Mouse (Mus musculus) spleen, postnatal 10 days (tissue): ENCODE results near the gene Pik3cd.

Experiments
- DNase-seq, 2 experiments: peaks; one replicate each; pipeline ENCODE4 v3.0.0; 2021 to 2022; ENCODE audit warnings: low spot score in 2 of 2

The Pik3cd gene

DNA sequence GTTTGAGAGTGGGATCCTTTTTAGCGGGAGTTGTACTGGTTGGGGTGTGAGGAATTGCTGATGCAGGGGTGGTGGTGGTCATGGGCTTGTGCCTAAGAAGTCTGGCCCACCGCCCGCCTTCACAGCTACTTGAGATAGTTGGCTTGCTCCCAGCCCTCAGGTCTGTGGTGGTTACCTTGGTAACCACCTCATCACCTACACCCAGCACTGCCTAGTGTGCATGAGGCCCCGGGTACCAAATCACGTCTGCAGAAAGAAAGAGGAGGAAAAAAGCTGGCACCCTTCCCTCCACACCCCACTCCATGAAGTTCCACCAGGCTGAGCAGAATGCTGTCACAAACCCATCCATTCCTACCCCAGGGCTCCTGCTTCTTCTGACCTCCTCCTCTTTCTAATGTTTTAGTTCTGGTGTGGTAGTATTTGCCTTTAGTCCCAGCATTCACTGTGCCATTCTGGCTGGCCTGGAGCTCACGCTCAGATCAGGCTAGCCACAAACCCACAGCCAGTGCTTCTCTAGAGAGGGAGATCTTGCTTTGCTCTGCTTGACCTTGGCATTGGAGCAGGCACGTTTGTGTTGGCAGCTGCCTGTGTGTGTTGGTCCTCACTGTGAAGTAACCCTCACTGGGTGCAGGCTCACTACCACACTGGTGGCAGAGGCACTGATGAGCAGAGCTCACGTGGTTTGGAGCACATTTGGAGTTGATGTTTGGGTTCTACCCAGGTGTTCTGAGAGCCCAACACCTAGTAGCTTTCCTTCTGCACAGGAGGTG lies 92.9 kb downstream of the Pik3cd start:
- DNase-seq: no peak

DNA sequence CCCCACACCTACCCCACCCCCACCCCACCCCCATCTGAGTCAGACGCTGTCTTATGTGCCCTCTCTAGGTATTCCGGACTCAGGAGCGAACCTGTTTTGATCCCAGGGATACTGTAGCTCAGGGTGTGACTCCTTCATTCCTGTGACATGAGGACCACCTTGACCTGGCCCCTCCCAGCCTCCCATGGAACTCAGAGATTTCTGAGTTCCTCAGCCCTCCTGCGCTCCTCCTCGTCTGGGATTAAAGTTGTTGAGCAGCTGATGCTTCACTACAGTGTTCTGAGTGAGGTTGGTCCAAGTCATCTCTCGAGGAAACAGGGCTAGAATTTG lies 94.1 kb downstream of the Pik3cd start:
- DNase-seq: no peak

DNA sequence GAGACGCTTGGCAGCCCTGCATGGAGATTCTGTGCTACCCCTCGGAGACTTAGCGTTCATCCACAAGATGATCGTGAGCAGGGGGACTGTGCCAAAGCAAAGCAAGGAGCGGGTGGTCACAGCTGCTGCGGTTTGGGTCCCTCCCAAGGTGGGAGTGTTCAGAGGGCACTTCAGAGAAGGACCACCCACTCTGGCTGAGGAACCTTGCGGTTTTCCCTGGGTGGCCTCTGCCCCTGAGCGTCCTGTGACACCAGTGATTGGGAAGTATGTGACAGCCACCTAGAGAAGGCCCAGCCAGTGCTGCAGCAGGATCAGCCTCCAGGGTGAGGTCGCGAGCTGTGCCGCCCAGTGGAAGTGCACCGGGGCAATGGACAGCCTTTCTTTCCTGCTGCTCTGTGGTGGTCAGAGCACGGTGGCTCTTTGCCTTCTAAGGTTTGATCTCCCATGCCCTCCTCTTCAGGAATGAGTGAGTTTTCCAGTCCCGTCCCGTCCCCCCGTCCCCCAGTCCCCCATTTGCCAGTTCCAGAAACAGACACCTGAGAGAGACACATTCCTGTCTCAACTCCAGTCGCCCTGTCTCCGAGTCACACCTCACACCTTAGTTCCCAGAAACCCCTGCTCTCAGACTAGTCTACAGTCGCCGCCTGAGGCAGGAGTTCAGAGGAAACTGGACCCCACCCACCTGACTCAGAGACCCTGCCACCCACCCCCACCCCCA lies 94.6 kb downstream of the Pik3cd start:
- DNase-seq: no peak

DNA sequence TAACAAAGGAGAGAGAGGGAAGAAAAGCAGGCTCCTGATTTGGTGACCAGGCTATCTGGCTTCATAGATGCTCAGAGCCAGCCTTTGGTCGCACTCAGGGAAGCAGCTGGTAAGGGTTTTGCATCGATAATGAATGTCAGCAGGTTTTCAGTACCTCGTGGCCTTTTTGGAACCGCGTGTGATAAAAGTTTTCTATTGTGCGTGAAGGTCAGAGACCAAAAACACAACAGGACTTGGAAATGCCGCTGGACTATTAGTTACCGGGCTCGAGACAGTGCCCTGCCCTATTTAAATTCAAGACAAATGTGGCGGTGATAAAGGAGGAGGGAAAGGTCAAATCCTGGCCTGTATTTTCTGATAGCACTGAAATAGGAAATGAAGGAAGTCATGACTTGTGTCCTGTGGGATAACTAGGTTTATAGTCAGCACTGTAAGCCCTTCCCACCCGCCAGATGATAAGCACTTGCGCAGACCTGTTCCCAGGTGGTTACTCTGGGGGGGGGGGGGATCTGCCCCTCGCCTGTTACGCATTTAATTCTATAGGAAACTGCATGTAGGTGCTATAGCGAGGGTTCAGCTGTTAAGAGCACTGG lies 95.5 kb downstream of the Pik3cd start:
- DNase-seq: no peak

DNA sequence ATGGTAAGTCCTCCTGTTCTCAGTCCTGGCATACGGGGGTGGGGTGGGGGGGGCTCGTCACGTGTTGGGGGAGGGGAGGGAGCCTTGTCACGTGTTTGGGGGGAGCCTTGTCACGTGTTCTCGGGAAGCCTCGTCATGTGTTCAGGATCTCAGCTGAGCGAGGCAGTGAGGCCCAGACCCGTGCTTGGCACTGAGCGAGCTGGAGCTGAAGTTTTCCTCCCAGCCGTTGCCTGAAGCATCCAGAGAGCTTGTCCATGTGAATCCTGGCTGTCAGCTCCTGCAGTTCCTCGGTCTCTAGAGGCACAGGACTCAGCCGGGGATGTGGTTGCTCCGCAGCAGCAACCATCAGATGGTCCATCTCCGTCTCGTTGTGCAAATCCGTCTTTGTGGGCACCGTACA lies 96.3 kb downstream of the Pik3cd start:
- no peak for DNase-seq

DNA sequence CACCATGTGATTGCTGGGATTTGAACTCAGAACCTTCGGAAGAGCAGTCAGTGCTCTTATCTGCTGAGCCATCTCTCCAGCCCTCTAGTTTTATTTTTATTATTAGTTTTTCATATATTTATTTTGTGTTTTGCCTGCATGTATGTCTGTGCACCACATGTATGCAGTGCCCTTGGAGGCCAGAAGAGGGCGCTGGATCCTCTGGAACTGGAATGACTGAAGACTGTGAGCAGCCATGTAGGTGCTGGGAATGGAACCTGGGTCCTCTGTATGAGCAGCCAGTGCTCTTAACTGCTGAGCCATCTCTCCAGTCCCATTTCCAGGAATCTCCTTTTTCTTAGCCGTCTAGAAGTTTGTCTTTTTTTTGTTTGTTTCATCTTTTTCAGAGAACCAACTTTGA lies 97.9 kb downstream of the Pik3cd start:
- no peak for DNase-seq

DNA sequence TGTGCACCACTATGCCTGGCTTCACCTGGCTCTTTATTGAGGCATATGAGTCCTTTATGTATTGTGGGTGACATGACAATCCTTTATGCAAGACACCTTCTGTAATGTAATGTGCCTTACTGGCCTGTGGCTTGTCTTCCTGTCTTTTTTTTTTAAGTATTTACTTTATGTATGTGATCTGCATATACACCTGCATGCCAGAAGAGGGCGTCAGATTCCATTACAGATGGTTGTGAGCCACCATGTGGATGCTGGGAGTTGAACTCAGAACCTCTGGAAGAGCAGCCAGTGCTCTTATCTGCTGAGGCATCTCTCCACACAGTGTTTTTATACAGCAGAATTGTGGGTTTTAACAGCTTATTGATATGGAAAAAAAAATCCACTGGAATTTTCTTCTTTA lies 98.5 kb downstream of the Pik3cd start:
- no peak for DNase-seq

DNA sequence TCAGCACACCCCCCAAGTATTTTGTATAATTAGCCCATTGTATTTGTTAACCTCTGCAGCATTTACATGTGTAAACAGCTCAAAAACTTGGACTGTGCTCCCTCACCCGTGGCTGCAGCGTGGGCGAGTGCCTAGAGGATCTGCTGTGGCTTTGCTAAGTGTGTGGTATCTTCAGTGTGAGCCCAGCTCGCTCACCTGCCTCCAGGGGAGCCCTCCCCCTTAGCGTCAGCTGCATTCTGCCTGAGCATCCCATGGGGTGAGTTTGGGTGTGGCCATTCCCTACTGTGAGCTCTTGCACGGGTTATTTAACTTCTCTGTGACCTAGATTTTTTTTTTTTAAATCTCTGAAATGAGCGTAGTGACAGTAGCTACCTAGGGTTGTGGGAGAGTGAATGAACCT lies 100.1 kb downstream of the Pik3cd start:
- no peak for DNase-seq

DNA sequence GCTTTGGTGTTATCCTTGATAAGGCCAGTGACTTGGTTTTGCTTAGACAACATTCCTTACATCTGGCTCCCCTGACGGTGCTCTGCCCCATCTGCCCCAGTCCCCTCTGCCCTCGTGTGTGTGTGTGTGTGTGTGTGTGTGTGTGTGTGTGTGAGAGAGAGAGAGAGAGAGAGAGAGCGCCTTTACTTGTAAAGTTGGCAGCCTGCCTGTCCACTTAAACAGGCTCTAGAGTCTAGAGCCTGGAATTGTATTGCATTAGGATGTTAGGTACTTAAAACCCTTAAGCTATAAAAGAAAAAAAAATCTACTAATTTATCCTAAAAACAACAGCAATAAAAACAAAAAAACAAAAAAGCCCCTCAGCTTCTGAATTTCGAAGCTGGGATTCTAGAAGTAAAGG lies 100.9 kb downstream of the Pik3cd start:
- no peak for DNase-seq

DNA sequence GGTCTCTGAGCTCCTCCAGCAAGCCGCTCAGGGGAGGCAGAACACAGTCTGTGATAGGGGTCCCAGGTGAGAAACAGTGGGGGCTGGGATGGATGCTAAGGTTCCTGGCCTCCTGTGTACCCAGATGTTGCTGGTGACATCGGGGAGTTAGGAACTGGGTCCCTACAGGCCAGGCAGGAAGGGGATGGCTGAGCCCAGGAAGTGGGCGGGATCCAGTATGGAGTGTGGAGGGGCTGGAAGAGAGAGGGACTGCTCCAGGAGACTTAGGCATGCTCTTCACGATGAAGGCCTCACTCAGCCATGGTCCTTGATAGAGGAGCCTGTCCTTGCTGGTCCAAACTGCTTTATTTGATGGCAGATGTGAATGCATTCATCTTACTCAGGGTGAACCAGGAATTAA lies 102.2 kb downstream of the Pik3cd start:
- no peak for DNase-seq

DNA sequence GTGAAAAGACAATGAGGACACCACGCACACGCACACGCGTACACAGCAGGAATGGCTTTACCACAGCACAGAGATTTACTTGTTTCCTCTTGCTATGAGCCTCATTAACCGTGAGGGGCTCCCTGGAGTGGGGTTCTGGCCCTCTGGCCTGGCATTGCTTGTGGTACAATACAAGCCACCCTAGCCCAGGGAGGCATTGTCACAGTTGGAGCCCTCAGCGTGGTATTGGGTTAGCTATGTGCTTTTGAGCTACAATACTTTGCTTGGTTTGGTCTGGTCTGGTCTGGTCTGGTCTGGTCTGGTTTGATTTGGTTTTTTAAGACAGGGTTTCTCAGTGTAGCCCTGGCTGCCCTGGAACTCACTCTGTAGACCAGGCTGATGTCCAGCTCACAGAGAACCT lies 102.8 kb downstream of the Pik3cd start:
- no peak for DNase-seq
